Mouse (Mus musculus) cerebellum, adult 8-10 months (tissue): ENCODE results near the gene Tnfaip3.

Experiments used
- DNase-seq: peaks from one replicate; pipeline ENCODE4 v3.0.0; 2022

Gene Tnfaip3

DNA sequence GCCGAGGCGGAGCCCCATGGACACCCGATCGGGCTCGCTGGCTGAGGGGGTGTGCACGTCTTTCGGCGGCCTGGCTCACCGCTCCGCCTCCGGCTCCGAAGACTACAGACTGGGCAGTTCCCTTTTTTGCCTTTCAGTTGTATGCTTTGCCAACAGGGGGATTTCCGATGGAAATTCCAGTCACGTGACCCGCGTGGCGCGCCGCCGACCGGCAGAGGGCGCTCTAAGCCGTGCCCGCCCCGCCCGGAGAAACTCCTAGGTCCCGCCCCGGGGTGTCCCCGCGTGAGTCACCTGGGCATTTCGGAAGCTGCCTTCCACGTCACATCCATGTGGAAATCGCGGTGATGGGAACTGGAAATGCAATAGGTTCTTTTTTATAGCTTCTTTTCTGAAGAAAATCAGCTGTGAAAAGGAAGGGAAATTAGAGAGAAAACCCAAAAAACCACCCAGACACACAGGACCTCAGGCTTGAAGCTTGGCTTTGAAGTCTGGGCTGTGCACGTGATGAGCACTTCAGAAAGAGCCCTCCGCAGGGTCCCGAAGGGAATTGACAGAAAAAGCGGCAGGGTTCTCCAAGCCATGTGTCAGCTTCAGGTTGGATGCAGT lies at the start of gene Tnfaip3:
TSS of gene Tnfaip3 (minus strand) at position 401 of the 606 bp plus-strand sequence.
- DNase-seq, result peak; percentile 97

DNA sequence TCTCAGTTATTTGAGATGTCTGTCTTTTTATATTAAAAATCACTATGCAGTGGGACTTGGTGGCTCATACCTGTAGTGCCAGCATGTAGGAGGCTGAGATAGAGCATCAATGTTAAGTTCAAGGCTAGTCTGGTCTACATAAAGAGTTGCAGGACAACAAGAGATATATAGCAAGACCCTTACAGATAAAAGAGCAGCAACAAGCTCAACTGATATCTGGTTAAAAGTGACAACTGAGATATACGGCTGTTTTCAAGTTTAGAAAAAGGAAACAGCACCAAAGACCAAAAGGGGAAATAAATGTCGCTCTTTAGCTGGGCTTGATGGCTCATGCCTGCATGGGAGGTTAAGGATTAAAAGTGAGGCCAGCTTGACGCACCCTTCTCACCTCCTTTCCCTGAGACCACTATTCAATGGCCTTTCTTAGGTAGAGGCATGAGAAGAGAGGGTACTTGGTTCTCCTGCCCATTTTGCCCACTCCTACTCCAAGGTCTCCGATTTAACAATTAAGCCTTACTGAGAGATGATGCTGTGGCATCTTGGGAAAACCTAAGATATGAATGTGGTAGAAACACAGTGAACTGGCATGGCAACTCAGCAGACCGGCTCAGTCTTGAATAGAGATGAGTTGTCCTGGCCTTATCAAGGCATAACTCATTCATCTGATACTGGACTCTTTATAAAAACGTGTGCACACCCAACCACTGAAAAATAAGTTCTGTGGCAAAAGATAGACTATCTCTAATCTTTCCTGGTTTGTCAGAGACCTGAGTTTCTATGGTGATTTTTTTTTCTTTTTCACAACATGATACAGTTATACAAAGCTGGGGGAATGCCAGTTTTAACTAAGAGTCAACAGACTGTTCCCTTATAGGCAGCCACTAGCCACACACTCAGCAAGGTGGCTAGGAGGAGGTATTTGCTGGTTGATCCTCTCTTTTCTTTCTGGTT lies 49.5 kb upstream of the Tnfaip3 start:
- DNase-seq, result no peak

DNA sequence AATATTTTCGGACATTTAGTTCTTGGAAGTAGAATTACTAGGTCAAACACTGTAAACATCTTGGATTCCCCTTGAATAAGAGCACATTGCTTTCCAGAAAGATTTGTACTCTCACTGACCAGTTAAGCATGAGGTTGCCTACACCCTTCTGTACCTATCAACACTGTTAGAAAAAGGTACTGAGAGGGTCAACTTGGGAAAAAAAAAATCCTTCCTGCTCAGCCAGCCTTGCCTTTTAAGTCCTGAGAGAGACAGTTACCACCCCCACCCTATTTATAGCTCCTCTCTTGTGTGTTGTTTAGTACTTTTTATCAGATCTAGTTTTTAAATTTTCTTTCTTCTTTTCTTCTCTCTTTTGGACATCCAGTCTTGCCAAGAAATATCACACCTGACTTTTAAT lies 48.2 kb upstream of the Tnfaip3 start:
- no peak for DNase-seq

DNA sequence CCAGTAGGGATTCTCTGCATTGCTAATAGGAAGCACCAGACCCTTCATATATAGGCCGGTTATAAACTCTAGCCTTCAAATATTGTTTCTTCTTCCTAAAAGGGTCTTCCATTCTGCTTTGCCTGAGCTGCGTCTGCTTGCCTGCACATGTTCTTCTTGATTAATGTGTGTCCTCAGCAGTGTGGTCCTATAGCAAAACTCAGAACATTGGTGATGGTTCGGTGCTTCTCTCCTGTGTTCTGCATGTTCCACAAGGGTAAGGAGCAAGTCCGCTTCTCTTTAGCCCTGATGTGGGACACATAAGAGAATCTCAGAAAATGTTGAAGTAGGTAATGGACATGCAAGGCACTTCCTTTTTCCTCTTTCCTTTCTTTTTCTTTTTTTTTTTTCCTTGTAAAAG lies 47.8 kb upstream of the Tnfaip3 start:
- no peak for DNase-seq

DNA sequence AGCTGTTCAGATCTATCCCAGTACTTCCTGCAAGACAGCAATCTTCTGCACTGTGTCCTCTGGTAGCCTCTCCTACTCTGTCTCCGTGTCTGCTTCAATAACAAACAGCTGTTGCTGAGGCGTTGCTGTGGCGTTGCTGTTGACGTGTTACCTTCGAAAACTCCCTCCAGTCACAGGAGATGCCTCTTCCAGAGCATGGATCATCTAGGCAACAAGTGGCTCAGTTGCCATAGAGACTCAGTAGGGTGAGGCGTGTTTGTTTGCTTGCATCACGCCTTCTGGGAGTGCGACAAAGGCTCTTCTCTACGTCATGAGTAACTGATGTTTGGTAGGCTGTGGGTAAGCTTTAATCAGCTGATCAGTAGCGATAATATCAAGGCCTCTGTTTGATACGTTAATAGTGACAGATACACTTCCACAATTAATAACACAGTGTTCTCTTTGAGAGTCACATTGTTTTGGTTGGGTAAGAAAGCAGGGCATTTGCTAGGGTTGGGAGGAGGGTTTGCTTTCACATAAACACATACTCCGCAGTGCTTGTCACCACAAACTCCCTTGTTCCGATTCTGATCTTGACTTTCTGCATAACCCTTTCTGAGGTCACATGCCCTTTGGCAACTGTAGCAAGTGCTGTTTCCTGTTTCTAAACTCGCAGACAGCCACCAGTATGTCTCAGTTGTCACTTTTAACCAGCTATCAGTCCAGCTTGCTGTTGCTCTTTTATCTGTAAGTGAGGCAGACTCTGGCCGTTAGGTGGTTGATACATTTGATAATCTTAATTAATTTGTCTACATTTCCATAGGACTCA lies 46.8 kb upstream of the Tnfaip3 start:
- no peak for DNase-seq

DNA sequence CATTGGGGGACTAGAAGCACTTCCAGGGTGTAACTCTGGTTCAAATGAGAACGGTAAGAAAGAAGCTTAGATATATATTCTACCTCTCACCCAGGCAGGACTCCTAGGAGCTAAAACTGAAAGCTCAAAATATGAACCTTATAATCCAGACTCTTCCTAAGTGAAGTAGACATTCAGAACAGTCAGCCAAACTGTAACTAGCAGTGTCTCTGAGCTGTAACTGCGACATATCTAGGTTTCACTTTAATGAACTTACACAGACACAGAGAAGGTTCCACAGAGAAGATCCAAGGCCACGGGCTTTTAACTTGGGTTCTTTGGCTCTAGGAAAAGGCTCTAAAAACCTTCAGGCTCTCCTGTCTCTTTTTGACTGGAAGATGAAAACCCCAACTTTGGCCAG lies 45.7 kb upstream of the Tnfaip3 start:
- DNase-seq, result no peak

DNA sequence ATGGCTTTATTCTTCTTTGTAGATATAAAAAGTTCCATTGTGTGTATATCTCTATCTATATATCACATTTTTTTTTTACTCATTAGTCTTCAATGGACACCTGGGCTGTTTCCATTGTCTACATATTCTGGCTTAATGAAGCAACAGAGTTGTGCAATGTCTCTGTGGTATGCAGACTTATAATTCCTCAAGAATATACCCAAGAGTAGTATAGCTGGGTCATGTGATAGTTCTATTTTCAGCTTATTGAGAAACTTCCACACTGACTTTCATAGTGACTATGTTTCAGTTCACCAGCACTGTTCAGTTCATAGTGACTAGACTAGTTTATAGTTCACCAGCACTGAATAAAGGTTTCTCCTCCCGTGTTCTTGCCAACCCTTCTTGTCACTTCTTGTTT lies 38.1 kb upstream of the Tnfaip3 start:
- DNase-seq, result no peak

DNA sequence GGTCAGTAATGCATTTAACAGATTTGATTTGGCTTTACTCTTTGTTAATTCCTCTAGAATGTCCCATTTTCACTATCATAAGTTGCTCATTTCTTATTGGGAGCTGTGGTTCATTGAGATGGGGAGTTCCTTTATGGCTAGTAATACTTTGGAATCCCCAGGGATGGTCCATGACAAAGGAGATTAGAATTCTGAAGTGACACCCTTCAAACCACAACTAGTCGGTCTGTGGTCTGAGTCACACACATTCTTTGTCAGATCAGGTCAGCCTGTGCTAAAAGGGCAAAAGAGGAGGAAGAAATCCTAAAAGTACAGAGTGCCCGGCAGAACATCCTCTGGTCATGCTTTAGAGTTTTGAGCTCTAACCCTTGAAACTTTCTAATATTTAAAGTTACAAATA lies 30.5 kb upstream of the Tnfaip3 start:
- DNase-seq, result no peak

DNA sequence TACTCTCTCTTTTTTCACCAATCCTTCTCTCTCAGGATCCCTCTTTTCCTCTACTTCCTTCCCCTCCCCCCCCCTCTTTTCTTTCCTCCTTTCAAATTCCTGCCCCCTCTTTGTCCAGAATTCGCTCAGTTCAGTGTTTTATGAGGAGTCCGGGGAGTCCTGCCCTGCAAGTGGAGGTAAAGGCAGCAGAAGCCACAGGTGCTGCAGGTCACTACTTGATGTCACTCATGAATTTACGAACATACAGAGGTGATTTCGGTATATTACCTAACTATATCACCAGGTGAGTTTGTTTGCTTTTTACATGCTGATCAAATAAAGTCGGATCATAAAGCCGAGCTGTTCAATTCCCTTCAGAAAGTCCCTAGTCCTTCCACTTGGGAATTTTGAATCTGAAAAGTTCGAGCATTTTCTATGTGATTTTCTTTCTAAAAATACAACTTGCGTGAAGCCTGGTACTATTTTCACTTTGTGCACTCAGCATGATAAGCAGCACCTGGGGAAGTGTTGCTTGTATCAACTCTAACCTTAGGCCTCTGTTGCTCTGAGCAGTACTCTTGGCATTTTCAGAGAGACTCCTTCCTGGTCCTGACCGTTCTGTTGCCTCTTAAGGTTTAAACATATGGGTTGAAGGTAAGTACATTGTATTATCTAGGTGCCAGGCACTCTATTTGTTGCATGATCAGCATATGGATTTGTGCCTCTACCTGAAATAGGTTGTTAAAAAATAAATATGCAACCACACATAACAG lies 29.5 kb upstream of the Tnfaip3 start:
- no peak for DNase-seq

DNA sequence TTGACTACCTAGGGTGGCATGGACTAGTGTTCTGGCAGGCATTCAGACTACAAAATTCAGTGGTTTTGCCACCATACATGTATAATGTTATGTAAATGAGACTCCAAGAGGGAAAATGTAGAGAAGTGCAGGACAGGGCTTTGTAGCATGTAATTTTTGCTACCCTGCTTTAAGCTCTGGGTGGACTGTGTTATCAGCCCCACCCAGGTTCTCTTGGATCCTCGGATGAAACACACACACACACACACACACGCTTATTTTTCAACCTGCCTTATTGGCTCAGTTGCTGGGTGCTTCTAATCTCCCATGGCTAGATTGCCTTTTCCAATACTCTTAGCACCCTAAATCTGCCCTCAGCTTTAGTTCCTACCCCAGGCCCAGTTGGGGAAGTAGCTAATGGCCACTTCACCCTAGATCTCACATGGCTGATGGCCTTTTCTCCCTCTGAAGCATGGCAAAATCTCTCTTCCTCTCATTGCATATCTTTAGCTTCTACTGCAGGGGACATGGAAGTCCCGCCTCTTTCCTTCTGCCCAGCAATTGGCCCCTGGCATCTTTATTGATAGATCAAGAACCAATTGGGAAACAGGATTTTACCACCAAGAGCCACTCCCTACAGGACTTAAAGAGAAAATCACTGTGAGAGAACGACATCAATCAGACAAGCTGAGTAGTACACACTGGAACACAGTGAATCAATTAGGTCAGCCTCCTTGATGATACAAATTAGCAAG lies 28.2 kb upstream of the Tnfaip3 start:
- no peak for DNase-seq

DNA sequence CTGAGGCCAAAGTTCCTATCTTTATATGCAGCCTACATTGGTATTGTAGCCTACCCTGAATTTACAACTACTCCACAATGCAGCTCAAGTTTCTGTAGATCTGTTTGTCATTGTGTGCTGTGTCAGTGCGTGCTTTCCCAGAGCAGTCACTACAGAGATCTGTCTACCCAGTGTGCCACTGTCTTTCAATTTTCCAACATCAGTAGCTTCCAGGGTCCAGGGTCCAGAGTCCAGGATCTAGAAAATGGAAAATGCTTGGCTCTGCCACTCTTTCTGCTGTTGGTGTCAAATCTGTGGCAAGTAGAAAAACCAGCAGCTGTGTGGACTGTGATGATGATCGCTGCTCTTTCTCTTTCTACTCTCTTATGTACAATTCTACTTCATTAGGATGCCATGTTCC lies 24.7 kb upstream of the Tnfaip3 start:
- no peak for DNase-seq

DNA sequence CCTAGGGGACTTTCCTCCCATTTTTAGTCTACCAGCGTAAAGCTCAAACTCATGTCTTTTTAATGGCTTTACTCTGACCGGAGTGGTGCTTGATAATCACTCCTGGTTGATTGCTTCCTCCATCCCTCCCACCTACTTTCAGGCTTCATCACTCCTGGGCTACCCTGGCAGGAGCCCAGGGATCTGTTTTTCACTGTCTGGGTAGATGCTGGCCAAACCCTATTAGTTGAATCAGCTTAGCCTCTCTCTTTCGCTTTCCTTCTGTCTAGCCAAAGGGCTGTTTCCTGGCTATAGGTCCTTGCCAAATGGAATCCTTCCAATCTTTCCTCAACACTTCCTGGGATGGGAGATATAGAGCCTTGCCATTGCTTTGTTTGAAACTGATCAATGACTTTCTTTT lies 19.3 kb upstream of the Tnfaip3 start:
- no peak for DNase-seq

DNA sequence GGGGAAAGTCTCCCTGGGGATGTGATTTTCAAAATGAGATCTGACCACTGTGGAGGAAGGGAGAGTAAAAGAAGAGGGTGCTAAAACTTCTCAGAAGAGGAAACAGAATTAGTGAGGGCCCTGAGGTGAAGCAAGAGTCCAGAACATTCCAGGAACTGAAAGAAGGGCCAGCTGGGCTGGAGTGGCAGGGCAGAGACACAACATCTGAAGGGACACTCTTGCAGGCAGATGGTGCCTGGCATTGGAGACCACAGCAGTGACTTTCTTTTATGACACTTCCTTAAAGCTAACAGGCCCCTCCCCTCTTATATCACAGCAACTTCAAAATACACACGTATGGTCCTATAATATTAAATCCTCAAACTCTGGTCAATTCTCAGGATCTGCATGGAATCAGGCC lies 18.2 kb upstream of the Tnfaip3 start:
- DNase-seq, result no peak

DNA sequence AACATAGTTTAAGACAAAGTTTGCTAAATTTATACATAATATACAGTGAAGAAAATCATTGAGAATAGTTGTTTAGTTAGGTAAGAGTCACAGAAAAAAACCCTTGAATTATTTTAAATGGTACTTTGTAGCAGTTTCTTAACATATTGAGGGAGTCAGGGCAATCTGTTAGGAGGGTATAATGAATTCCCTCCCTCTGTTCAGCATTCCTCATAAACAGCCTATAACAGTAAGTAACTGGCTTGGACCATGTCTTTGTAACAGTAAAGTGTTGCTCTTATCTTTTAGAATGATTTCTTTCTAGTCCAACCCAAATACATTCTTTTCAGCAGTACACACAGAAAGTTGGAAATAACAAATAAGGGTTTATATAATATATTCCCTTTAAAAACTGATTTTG lies 16.4 kb upstream of the Tnfaip3 start:
- DNase-seq, result no peak

DNA sequence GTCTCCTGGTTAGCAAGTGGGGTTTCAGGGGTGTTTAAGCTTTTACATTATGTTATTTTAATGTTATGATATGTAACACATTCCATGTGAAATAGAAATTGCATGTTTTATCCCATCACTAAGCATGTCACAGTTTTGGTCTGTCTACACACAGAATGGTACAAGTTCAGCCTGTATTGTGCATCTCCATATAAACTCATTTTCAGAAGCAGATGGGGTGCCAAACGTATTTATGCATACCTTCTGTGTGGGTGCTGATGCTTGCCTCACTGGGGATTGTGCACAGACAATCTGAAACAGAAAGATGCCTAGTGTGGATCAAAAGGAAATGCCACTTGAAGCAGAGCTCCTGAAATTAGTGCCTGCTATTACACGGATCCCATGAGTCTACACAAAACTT lies 15.2 kb upstream of the Tnfaip3 start:
- no peak for DNase-seq

DNA sequence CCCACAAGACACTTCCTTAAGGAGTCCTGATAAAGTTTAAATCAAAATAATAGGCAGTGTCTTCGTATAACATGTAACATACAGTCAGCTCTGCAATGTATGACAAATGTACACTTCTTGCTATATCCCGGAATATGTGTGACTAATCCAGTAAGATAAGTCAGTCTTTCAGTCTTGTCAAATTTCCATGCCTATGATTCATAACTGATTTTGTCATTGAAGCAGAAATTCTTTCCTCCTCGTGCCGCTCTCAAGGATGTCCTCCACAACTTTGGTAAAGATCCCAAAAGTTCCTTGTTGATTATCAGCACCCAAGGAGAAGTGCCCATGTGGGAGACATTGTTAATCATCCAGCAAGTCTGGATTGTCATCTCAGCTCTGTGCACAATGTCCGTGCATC lies 11.3 kb upstream of the Tnfaip3 start:
- DNase-seq, result no peak

DNA sequence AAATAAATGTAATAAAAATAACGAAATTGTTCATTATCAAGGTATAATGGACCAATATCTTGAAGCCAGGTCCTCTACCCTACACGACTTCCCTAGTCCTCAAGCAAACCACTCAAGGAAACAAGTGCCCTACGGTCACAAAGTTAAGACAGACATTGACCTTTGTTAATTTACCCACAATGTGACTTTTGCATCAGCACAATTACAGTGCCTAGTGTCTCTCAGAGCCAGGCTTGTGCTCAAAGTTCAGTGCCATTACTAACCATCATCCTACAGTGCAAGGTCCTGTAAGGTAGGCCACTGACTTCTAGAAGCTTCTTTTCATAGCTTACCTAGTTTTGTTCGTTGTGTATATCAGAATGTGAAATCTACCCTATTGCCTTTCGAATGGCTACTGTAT lies 8.9 kb upstream of the Tnfaip3 start:
- DNase-seq, result no peak

DNA sequence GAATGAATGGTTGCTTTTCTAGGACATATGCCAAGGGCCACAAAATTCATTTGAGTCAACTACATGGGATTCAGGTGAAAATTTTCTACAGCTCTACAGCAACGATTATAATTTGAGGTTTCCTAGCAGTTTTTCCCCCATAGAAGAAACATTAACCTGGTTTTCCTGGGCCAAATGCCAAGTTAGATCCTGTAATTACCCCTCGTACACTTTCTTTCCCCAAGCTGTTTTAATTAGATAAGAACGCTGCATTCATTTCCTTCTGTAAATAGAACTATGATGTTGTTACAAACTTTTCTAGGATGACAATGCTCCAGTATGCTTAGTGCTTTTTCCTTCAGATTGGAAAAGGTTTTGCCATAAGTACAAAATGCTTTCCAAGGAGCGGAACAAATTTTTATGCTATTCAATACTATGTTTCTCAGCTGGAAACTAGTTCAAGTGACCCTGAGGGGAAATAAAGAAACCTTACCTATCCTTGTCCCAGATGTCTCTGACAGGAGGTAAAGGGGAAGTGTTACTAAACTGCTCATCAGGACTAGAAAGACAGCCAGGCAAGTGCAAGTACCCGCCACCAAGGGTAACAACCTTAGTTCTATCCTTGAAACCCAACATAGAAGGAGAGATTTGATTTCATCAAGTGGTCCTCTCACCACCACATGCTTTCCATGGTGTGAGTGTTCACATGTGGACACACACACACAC lies 8.3 kb upstream of the Tnfaip3 start:
- no peak for DNase-seq

DNA sequence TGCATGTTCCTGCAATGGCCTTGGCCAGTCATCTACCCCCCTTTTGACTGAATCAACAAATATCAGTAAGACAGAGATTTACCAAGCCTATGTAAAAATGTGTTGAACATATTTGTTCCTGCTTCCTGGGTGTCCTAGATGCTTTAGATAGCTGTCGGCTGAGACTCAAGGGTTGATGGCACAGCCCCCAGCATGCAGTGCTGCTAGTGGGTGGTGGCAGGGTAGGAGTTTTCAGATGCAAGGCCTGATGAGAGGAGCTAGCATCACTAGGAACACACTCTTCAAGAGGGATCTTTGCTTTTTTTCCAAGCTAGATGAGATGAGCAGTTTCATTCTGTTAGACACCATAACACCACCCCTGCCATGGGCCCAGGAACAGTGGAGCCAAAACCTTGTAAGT lies 6.8 kb upstream of the Tnfaip3 start:
- DNase-seq, result no peak

DNA sequence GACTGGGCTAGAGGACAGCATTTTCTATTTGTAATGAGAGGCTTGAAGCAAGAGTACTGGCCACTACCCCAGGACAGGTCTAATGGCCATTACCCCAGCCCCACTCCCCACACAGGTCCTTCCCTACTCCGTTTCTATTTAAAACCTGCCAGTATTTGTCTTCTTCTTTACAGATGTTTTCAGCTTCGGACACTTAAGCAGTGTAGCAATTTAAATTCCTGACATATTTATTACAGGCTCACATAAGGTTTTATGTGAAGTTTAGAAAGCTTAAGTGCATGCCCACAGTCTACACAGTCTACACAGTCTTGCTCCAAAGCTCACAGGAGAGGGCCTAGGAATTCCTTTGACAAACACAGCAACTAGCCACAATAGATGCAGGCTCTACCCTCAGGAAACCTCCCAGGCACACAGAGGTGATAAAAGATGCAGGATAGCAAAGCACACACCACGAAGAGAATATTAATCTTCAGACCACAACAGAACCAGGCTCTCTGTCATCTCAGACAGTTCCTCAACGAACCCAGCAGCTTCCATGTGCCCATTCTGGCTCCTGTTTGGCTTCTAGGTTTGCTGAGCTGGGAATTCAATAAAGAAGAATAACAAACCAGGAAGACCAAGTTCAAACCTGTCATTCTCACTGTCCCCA lies 1.5 kb upstream of the Tnfaip3 start:
- DNase-seq, result no peak
